Mouse (Mus musculus) stomach, embryonic 15.5 days (tissue): ENCODE data around the gene Cacna2d2. TPM values are rescaled to one million over a fixed set of nuclear protein-coding genes. Genes with fewer than 3 reads are reported as not detected.

Experiments used
- ATAC-seq: fragments of 200-750 bp; cut with Nextera tagmentation; 2 replicates; pipeline ENCODE4 v1.8.0; 2017; ENCODE audit warnings: low read depth, moderate number of reproducible peaks, moderate TSS enrichment; ENCODE audit not compliant: insufficient read depth, low FRiP score
- H3K27ac ChIP-seq: fragments of 300-500 bp; sonication (generic); 2 replicates; pipeline ENCODE4 v1.5.1; 2015; ENCODE audit warnings: mild to moderate bottlenecking, inconsistent platforms
- H3K27me3 ChIP-seq: fragments of 300-500 bp; sonication (generic); replicated peaks from 2 replicates; pipeline ENCODE4 v1.6.1; 2015; ENCODE audit warnings: inconsistent platforms
- H3K36me3 ChIP-seq: fragments of 300-500 bp; sonication (generic); 2 replicates; pipeline ENCODE4 v1.6.1; 2015; ENCODE audit warnings: inconsistent platforms
- H3K4me1 ChIP-seq: fragments of 300-500 bp; sonication (generic); 2 replicates; pipeline ENCODE4 v1.6.1; 2015; ENCODE audit warnings: inconsistent platforms
- H3K4me2 ChIP-seq: fragments of 300-500 bp; sonication (generic); 2 replicates; pipeline ENCODE4 v1.6.1; 2015; ENCODE audit warnings: mild to moderate bottlenecking, inconsistent platforms
- H3K4me3 ChIP-seq: fragments of 300-500 bp; sonication (generic); replicated peaks from 2 replicates; pipeline ENCODE4 v1.5.1; 2015; ENCODE audit warnings: inconsistent platforms
- H3K9ac ChIP-seq: fragments of 300-500 bp; sonication (generic); 2 replicates; pipeline ENCODE4 v1.6.1; 2015; ENCODE audit warnings: inconsistent platforms
- H3K9me3 ChIP-seq: fragments of 300-500 bp; sonication (generic); 2 replicates; pipeline ENCODE4 v1.6.1; 2016; ENCODE audit warnings: inconsistent platforms
- WGBS: fragments of 180-500 bp; shearing (Covaris S2); methylation state at CpG from one replicate; pipeline ENCODE4 v1.1.7; 2015; 5-methylcytosine and 5-hydroxymethylcytosine counted together
- polyA plus RNA-seq: library from polyadenylated mRNA; unstranded; fragments of >200 nt; fragmentation: Nextera tagmentation; extraction: Ambion mirVana; gene quantifications from 2 replicates; pipeline ENCODE4 v1.2.1, GENCODE M21; 2015

The Cacna2d2 gene
- polyA plus RNA-seq, 1 experiment from 2014 or later = 0.23 TPM

GRCm38 (mm10) chr9:107510384-107511100 is 111.1 kb downstream of the Cacna2d2 start:
- no peaks in the 10 kb centered on the region for H3K9me3 ChIP-seq
- H3K4me2 ChIP-seq = no peak overlapping the region
- H3K4me3 ChIP-seq = no peak overlapping the region
- no peak overlapping the region for H3K9ac ChIP-seq
- no peak for ATAC-seq
- H3K36me3 ChIP-seq = no peaks in the 10 kb centered on the region
- H3K4me1 ChIP-seq = 0 out of 2 replicates have a peak, but pooled peaks cover 2% of the 10 kb centered on the region
- 85% methylated on average over 14 of the region's 14 CpGs for WGBS
- H3K27me3 ChIP-seq = 0 out of 2 replicates have a peak, but pooled peaks cover 3% of the 10 kb centered on the region
- H3K27ac ChIP-seq = no peak overlapping the region

- Histone ChIP-seq H3K4me3 (no peak overlapping the region), H3K36me3 (no peaks in the 10 kb centered on the region), H3K4me2 (no peak overlapping the region), H3K4me1 (0 out of 2 replicates have a peak, but pooled peaks cover 2% of the 10 kb centered on the region), H3K9me3 (no peaks in the 10 kb centered on the region), H3K27ac (no peak overlapping the region), H3K27me3 (0 out of 2 replicates have a peak, but pooled peaks cover 3% of the 10 kb centered on the region), H3K9ac (no peak overlapping the region)
- no peak for ATAC-seq
- WGBS = 49% methylated on average over 8 of the region's 8 CpGs
These were observed 112.0 kb downstream of the Cacna2d2 start for GRCm38 (mm10) chr9:107511436-107511835.

DNA sequence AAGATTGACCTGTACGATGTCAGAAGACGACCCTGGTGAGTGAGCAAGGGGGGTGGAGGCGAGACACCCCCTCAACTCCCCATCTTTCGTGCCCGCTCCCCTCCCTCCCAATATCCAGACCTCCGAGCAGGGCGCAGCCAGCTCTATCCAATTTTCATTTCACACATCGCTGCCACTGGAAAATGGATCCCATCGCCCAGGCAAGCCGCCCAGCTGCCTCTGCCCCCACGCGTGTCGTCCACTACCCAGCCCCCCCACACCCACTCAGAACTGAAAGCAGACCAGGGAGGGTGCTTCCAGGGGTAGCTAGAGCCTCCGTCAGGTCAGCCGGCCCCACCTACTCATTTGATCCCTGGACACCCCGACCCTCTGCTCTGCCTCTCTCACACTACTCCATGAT is 112.9 kb downstream of the Cacna2d2 start:
- no peak for ATAC-seq
- WGBS = 81% methylated on average over 16 of the region's 16 CpGs

GRCm38 (mm10) chr9:107514303-107514955 is 115.0 kb downstream of the Cacna2d2 start:
- Histone ChIP-seq H3K27me3 (0 out of 2 replicates have a peak, but pooled peaks cover 3% of the 10 kb centered on the region), H3K4me2 (no peak overlapping the region), H3K36me3 (no peaks in the 10 kb centered on the region), H3K9ac (no peak overlapping the region), H3K9me3 (no peaks in the 10 kb centered on the region), H3K4me3 (no peak overlapping the region), H3K27ac (no peak overlapping the region), H3K4me1 (no peaks in the 10 kb centered on the region)
- 14% methylated on average over 14 of the region's 14 CpGs for WGBS
- no peak for ATAC-seq

More for the DNA sequence above, 112.9 kb downstream of the Cacna2d2 start:
- Histone ChIP-seq H3K4me2 (no peak overlapping the region), H3K27me3 (0 out of 2 replicates have a peak, but pooled peaks cover 3% of the 10 kb centered on the region), H3K9me3 (no peaks in the 10 kb centered on the region), H3K4me3 (no peak overlapping the region), H3K36me3 (no peaks in the 10 kb centered on the region), H3K4me1 (0 out of 2 replicates have a peak, but pooled peaks cover 2% of the 10 kb centered on the region), H3K9ac (no peak overlapping the region), H3K27ac (no peak overlapping the region)

- Histone ChIP-seq H3K27me3 (peaks cover 4% of the 10 kb centered on the region; the same call in 1 of the 2 replicates), H3K4me1 (peaks cover 17% of the 10 kb centered on the region; the same call in 1 of the 2 replicates), H3K27ac (no peak overlapping the region), H3K9ac (no peak overlapping the region), H3K4me3 (no peak overlapping the region), H3K9me3 (no peaks in the 10 kb centered on the region), H3K4me2 (no peak overlapping the region), H3K36me3 (no peaks in the 10 kb centered on the region)
- 65% methylated on average over 6 of the region's 6 CpGs for WGBS
- ATAC-seq = no peak
These were observed 120.9 kb downstream of the Cacna2d2 start for GRCm38 (mm10) chr9:107520331-107520730.

DNA sequence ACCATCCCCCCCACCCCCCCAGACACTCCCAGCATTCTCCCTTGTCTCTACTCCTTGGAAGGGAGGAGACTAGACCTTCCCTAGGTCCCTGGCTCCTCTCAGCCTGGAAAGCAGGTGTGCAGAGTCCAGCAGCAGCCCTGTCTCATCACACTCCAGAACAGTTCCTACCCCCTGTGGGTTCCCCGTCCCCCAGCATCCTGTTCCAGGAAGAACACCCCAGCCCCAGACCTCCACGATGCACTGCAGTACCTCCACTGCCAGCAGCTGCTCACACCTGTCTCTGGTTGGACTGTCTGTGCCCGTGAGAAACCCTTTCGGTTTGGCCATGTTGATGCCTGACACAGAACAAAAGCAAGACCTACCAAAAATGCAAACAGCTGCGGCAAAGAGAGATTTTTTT is 121.8 kb downstream of the Cacna2d2 start:
- Histone ChIP-seq H3K9ac (no peak overlapping the region), H3K4me1 (peaks cover 17% of the 10 kb centered on the region), H3K4me3 (no peak overlapping the region), H3K27me3 (peaks cover 12% of the 10 kb centered on the region), H3K4me2 (0 out of 2 replicates have a peak overlapping the region, but pooled peaks have one; percentile 49), H3K27ac (no peak overlapping the region), H3K9me3 (no peaks in the 10 kb centered on the region), H3K36me3 (no peaks in the 10 kb centered on the region)
- WGBS = 20% methylated on average over 5 of the region's 5 CpGs
- no peak for ATAC-seq

GRCm38 (mm10) chr9:107521711-107522399 is 122.4 kb downstream of the Cacna2d2 start:
- peaks cover 22% of the 10 kb centered on the region for H3K4me1 ChIP-seq
- H3K9me3 ChIP-seq = no peaks in the 10 kb centered on the region
- no peaks in the 10 kb centered on the region for H3K36me3 ChIP-seq
- peaks cover 14% of the 10 kb centered on the region for H3K27me3 ChIP-seq
- peak overlapping the region; percentile 49 for H3K4me2 ChIP-seq
- WGBS = 15% methylated on average over 25 of the region's 25 CpGs
- H3K27ac ChIP-seq = peak overlapping the region; percentile 16; the same call in 1 of the 2 replicates
- ATAC-seq = peak; percentile 56; the same call in 1 of the 2 replicates
- H3K9ac ChIP-seq = no peak overlapping the region
- peak overlapping the region; percentile 23 for H3K4me3 ChIP-seq

DNA sequence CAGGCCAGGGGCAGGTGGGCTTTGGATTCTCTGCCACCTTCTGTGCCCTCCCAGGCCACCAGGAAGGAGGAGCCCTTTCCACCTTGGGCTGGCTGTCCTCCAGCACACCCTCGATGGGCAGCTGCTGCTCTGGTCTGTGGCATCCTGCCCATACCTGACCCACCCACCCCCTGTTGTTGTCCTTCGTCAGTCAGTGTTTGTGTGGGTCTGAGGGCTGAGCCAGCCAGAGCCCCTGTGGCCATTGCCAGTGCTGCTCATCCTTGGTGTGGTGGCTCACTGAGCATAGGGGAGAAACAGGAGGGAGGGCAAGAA is 122.9 kb downstream of the Cacna2d2 start:
- Histone ChIP-seq H3K9ac (no peak overlapping the region), H3K27me3 (peaks cover 18% of the 10 kb centered on the region), H3K36me3 (no peaks in the 10 kb centered on the region), H3K4me1 (peaks cover 27% of the 10 kb centered on the region), H3K9me3 (no peaks in the 10 kb centered on the region), H3K27ac (0 out of 2 replicates have a peak overlapping the region, but pooled peaks have one; percentile 16), H3K4me2 (peak overlapping the region; percentile 49), H3K4me3 (peak overlapping the region; percentile 23)
- ATAC-seq = no peak
- WGBS = 41% methylated on average over 2 of the region's 2 CpGs

DNA sequence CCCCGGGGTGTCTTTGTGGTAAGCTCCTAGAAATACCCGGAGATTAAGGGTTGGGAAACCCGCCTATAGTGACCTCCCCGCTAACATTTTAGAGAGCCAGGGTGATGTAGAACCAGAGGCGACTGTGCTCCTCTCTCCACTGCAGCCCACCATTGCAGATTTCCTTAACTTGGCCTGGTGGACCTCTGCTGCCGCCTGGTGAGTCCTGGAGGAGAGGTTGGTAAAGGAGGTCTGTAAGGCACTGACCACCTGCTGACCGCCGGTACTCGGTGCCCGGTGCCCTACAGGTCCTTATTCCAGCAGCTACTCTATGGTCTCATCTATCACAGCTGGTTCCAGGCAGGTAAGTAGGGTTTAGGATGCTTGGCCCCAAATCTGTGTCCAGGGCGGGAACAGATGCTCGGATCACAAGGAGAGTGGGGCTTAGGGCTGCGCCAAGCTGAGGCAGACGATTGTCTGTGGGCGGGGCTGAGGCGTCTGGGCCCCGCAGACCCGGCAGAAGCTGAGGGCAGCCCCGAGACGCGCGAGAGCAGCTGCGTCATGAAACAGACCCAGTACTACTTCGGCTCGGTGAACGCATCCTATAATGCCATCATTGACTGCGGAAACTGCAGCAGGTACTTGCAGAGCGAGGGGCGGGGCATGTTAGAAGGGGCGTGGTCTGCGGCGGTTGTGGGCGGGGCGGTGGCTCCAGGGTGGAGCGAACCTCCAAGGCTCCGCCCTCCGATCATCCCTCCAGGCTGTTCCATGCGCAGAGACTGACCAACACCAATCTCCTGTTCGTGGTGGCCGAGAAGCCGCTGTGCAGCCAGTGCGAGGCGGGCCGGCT is 127.0 kb downstream of the Cacna2d2 start:
- 5% methylated on average over 44 of the region's 44 CpGs for WGBS
- peak; percentile 64 for ATAC-seq
- Histone ChIP-seq H3K9ac (no peak overlapping the region), H3K27me3 (peaks cover 24% of the 10 kb centered on the region), H3K9me3 (no peaks in the 10 kb centered on the region), H3K4me2 (peak overlapping the region; percentile 87), H3K4me3 (peak overlapping the region; percentile 42), H3K27ac (no peak overlapping the region), H3K4me1 (peaks cover 22% of the 10 kb centered on the region), H3K36me3 (no peaks in the 10 kb centered on the region)

DNA sequence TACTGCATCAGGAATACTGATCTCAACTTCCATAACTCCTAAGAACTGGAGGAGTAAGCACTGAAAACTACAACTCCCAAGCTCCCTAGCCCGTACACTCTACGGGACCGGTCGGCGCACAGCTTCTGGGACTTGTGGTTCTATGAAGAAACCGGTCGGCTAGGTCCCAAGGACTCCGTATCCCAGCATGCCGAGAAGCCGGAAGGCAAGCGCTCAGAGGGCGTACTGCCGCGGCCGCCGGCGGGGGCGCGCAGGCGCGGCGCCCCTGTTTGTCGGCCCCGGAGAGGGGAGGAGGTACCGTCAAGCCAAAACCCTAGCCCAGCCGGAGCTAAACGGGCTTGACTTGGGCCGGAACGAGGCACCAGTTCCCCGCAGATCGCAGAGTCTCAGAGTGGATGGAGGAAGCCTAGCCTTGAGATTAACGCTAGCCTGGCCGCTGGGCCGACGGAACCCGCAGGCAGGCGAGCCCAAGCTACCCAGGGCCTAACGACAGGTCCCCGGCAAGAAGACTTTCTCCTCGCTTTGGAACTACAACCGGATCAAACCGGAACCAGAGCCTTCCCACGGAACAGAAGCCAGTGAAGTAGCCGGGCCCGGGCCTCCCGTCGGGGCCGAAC is 134.5 kb downstream of the Cacna2d2 start, which contains the start of gene Tmem115:
Gene Tmem115 (plus strand): TSS at position 155 of the 617 bp plus-strand sequence.
- Histone ChIP-seq H3K4me2 (peak within 1 kb of the TSS; percentile 78), H3K4me3 (peak within 1 kb of the TSS; percentile 83), H3K27me3 (no peaks in the 10 kb centered on the region), H3K9ac (peak within 1 kb of the TSS; percentile 54), H3K4me1 (peaks cover 21% of the 10 kb centered on the region), H3K27ac (peak within 1 kb of the TSS; percentile 80), H3K9me3 (no peaks in the 10 kb centered on the region), H3K36me3 (peaks cover 15% of the 10 kb centered on the region)
- peak; percentile 99 for ATAC-seq
- WGBS = under 1% methylated on average over 48 of the region's 48 CpGs
